Mouse (Mus musculus) erythroblast, embryonic 14.5 days (primary cell): ENCODE data around the gene Phtf2. TPM values are rescaled to one million over a fixed set of nuclear protein-coding genes. Genes with fewer than 3 reads are reported as not detected.

Experiments used
- H3K27me3 ChIP-seq: 2 replicates; pipeline ENCODE4 v1.6.1; 2012; ENCODE audit warnings: inconsistent platforms; ENCODE audit not compliant: control insufficient read depth
- H3K36me3 ChIP-seq: 2 replicates; pipeline ENCODE4 v1.6.1; 2012; ENCODE audit warnings: mild to moderate bottlenecking, inconsistent platforms; ENCODE audit not compliant: control insufficient read depth
- H3K4me1 ChIP-seq: 2 replicates; pipeline ENCODE4 v1.6.1; 2012; ENCODE audit warnings: inconsistent platforms; ENCODE audit not compliant: control insufficient read depth
- H3K4me3 ChIP-seq: replicated peaks from 2 replicates; pipeline ENCODE3; 2012; ENCODE audit warnings: moderate library complexity, mild to moderate bottlenecking, inconsistent platforms
- H3K9me3 ChIP-seq: 2 replicates; pipeline ENCODE4 v1.6.1; 2012; ENCODE audit warnings: low read length, inconsistent platforms, mixed read lengths; ENCODE audit not compliant: control insufficient read depth
- GATA1 ChIP-seq: IDR thresholded peaks from 2 replicates; pipeline ENCODE4 v1.6.1; 2012; ENCODE audit warnings: low read length, inconsistent platforms, mixed read lengths
- TAL1 ChIP-seq: IDR thresholded peaks from 3 replicates; pipeline ENCODE4 v1.6.1; 2012; ENCODE audit warnings: low read length, inconsistent platforms, mixed read lengths
- polyA plus RNA-seq: library from polyadenylated mRNA; stranded (reverse); fragments of >175 nt; gene quantifications from 2 replicates; pipeline ENCODE4 v1.2.3, GENCODE M21; 2012

Gene Phtf2
- polyA plus RNA-seq, 1 experiment = 0.02 TPM

- H3K36me3 ChIP-seq = peaks cover 2% of the 10 kb centered on the region; the same call in 1 of the 2 replicates
- no peak overlapping the region for H3K4me3 ChIP-seq
- H3K27me3 ChIP-seq = no peaks in the 10 kb centered on the region
- no peaks in the 10 kb centered on the region for H3K9me3 ChIP-seq
- TF ChIP-seq GATA1 (no peak), TAL1 (no peak)
- H3K4me1 ChIP-seq = peaks cover 44% of the 10 kb centered on the region
These were observed 4.9 kb downstream of the Phtf2 start for GRCm38 (mm10) chr5:20876934-20877426.

GRCm38 (mm10) chr5:20873146-20873545 is 8.8 kb downstream of the Phtf2 start:
- Histone ChIP-seq H3K27me3 (no peaks in the 10 kb centered on the region), H3K36me3 (peaks cover 2% of the 10 kb centered on the region; the same call in 1 of the 2 replicates), H3K4me1 (peaks cover 23% of the 10 kb centered on the region), H3K4me3 (no peak overlapping the region), H3K9me3 (no peaks in the 10 kb centered on the region)
- TF ChIP-seq TAL1 (no peak), GATA1 (no peak)

GRCm38 (mm10) chr5:20865193-20865755 is 16.6 kb downstream of the Phtf2 start:
- H3K36me3 ChIP-seq = peaks cover 4% of the 10 kb centered on the region
- no peaks in the 10 kb centered on the region for H3K9me3 ChIP-seq
- TF ChIP-seq TAL1 (no peak), GATA1 (no peak)
- H3K4me3 ChIP-seq = no peak overlapping the region
- H3K27me3 ChIP-seq = no peaks in the 10 kb centered on the region
- peaks cover 3% of the 10 kb centered on the region; the same call in 1 of the 2 replicates for H3K4me1 ChIP-seq

- no peaks in the 10 kb centered on the region; the same call in 1 of the 2 replicates for H3K4me1 ChIP-seq
- TF ChIP-seq GATA1 = no peak
These were observed 17.5 kb downstream of the Phtf2 start for GRCm38 (mm10) chr5:20864216-20864969.

GRCm38 (mm10) chr5:20861901-20862300 is 20.0 kb downstream of the Phtf2 start:
- Histone ChIP-seq H3K4me1 (no peaks in the 10 kb centered on the region; the same call in 1 of the 2 replicates), H3K27me3 (no peaks in the 10 kb centered on the region), H3K36me3 (peaks cover 9% of the 10 kb centered on the region), H3K4me3 (no peak overlapping the region), H3K9me3 (no peaks in the 10 kb centered on the region)
- TF ChIP-seq TAL1 = no peak
- no peak for TF ChIP-seq GATA1

More at GRCm38 (mm10) chr5:20864216-20864969, 17.5 kb downstream of the Phtf2 start:
- peaks cover 4% of the 10 kb centered on the region for H3K36me3 ChIP-seq
- H3K27me3 ChIP-seq = no peaks in the 10 kb centered on the region
- no peak overlapping the region for H3K4me3 ChIP-seq
- H3K9me3 ChIP-seq = no peaks in the 10 kb centered on the region

- no peak for TF ChIP-seq TAL1
- no peak for TF ChIP-seq GATA1
- H3K9me3 ChIP-seq = no peaks in the 10 kb centered on the region
- H3K36me3 ChIP-seq = peaks cover 5% of the 10 kb centered on the region
- H3K4me1 ChIP-seq = no peaks in the 10 kb centered on the region
- H3K4me3 ChIP-seq = no peak overlapping the region
- H3K27me3 ChIP-seq = no peaks in the 10 kb centered on the region
These were observed 21.4 kb downstream of the Phtf2 start for GRCm38 (mm10) chr5:20860565-20860964.

GRCm38 (mm10) chr5:20858404-20858803 is 23.5 kb downstream of the Phtf2 start:
- no peaks in the 10 kb centered on the region for H3K27me3 ChIP-seq

GRCm38 (mm10) chr5:20855066-20855465 is 26.9 kb downstream of the Phtf2 start:
- Histone ChIP-seq H3K4me1 (no peaks in the 10 kb centered on the region), H3K36me3 (peaks cover 15% of the 10 kb centered on the region), H3K9me3 (no peaks in the 10 kb centered on the region), H3K27me3 (no peaks in the 10 kb centered on the region), H3K4me3 (no peak overlapping the region)
- no peak for TF ChIP-seq GATA1
- no peak for TF ChIP-seq TAL1

More at GRCm38 (mm10) chr5:20858404-20858803, 23.5 kb downstream of the Phtf2 start:
- H3K36me3 ChIP-seq = peaks cover 7% of the 10 kb centered on the region
- H3K4me3 ChIP-seq = no peak overlapping the region
- TF ChIP-seq TAL1 (no peak), GATA1 (no peak)
- no peaks in the 10 kb centered on the region for H3K9me3 ChIP-seq
- no peaks in the 10 kb centered on the region for H3K4me1 ChIP-seq

GRCm38 (mm10) chr5:20847010-20847409 is 34.9 kb downstream of the Phtf2 start:
- TF ChIP-seq GATA1 (no peak), TAL1 (no peak)
- H3K4me3 ChIP-seq = no peak overlapping the region
- no peaks in the 10 kb centered on the region for H3K9me3 ChIP-seq
- peaks cover 3% of the 10 kb centered on the region for H3K36me3 ChIP-seq
- H3K27me3 ChIP-seq = no peaks in the 10 kb centered on the region
- H3K4me1 ChIP-seq = peaks cover 4% of the 10 kb centered on the region
